Mouse (Mus musculus): ENCODE measurements around the gene Platr17. TPM values are rescaled to one million over a fixed set of nuclear protein-coding genes. Genes with fewer than 3 reads are reported as not detected.

Platr17 gene
- polyA plus RNA-seq, 1 experiment from 2014 or later, result 0.29 TPM

DNA sequence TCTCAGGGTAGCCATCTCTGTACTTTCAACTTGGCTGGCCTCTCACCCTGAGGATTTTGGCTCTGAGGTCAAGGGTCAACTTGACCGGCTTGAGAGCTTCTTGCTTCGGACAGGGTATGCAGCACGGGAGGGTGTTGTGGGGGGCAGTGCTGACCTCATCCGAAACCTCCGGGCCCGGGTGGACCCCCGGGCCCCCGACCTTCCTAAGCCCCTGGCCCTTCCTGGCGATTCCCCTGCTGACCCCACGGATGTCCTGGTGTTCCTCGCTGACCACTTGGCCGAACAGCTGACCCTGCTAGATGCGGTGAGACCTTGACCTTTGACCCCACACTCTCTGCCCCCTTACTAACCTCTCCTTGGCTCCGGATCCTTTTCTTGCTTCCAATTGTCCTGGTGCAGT is 27.5 kb downstream of the Platr17 start:
- H3K4me1 ChIP-seq (replicated peaks), result peaks cover 21% of the 10 kb centered on the region
- no peak overlapping the region for H3K4me3 ChIP-seq
- no peak overlapping the region for H3K9ac ChIP-seq
- 91% methylated on average over 14 of the region's 14 CpGs for WGBS
- ATAC-seq (ENCODE audit: insufficient number of reproducible peaks, low FRiP score), result no peak
- H3K27me3 ChIP-seq (replicated peaks), result no peaks in the 10 kb centered on the region
- no peak overlapping the region for H3K27ac ChIP-seq (ENCODE audit: poor library complexity, severe bottlenecking)
- no peak overlapping the region for H3K4me2 ChIP-seq
- no peaks in the 10 kb centered on the region for H3K9me3 ChIP-seq (replicated peaks)
- peaks cover 54% of the 10 kb centered on the region for H3K36me3 ChIP-seq

DNA sequence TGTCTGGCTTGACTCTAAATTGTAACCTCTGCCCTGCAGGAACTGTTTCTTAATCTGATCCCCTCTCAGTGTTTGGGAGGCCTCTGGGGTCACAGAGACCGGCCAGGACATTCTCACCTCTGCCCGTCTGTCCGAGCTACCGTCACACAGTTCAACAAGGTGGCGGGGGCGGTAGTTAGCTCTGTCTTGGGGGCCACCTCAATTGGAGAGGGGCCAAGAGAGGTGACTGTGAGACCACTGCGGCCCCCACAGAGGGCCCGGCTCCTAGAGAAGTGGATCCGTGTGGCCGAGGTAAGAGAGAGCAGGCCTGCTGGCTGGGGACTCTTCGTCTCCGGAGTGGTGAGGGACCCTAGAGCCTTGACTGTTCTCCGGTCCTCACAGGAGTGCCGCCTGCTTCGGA is 28.0 kb downstream of the Platr17 start:
- H3K4me2 ChIP-seq, result no peak overlapping the region

DNA sequence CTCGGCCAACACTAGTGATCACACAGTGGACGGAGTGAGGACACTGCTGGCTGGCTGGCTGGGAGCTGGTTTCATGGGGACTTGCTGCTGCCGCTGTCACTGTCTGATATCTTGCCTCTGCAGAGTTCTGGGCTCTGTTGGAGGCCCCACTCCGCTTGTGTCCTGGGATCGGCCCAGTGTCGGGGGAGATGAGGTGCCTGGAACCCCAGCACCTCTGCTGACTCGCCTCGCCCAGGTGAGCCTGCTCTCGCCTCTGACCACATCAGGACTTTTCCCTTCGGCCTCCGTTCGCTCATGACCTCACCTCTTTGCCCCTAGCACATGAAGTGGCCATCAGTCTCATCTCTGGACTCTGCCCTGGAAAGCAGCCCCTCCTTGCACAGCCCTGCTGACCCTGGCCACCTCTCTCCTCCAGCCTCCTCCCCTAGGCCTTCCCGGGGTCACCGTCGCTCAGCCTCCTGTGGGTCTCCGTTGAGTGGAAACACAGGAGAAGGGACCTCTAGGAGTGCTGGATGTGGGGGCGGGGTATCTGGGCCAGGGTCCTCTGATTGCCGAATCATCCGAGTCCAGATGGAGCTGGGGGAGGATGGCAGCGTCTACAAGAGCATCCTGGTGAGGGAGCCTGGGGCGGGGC is 30.6 kb downstream of the Platr17 start:
- ATAC-seq (ENCODE audit: insufficient number of reproducible peaks, low FRiP score), result no peak
- no peak overlapping the region for H3K9ac ChIP-seq
- H3K36me3 ChIP-seq, result peaks cover 66% of the 10 kb centered on the region
- H3K27ac ChIP-seq (ENCODE audit: poor library complexity, severe bottlenecking), result no peak overlapping the region
- 83% methylated on average over 21 of the region's 21 CpGs for WGBS
- H3K4me2 ChIP-seq, result no peak overlapping the region
- H3K9me3 ChIP-seq (replicated peaks), result no peaks in the 10 kb centered on the region
- H3K4me3 ChIP-seq, result no peak overlapping the region
- H3K27me3 ChIP-seq (replicated peaks), result no peaks in the 10 kb centered on the region
- peaks cover 21% of the 10 kb centered on the region for H3K4me1 ChIP-seq (replicated peaks)

More for the DNA sequence above, 28.0 kb downstream of the Platr17 start:
- WGBS, result 93% methylated on average over 15 of the region's 15 CpGs
- ATAC-seq (ENCODE audit: insufficient number of reproducible peaks, low FRiP score), result no peak
- Histone ChIP-seq H3K9ac (no peak overlapping the region), H3K36me3 (peaks cover 57% of the 10 kb centered on the region), H3K27ac (ENCODE audit: poor library complexity, severe bottlenecking) (no peak overlapping the region), H3K9me3 (replicated peaks) (no peaks in the 10 kb centered on the region), H3K27me3 (replicated peaks) (no peaks in the 10 kb centered on the region), H3K4me1 (replicated peaks) (peaks cover 18% of the 10 kb centered on the region), H3K4me3 (no peak overlapping the region)

DNA sequence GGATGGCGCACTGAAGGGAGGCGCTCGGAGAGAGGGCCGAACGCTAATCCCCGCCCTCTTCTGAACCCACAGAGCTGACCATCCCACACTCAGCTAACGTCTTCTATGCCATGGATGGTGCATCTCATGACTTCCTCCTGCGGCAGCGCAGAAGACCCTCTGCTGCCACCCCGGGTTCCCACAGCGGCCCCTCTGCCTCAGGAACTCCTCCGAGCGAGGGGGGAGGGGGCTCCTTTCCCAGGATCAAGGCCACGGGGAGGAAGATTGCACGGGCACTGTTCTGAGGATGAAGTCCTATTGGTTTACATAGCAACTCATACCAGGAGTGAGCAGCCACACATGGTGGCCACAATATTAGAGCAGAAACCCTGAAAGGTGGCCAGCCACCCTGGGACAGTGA is 32.1 kb downstream of the Platr17 start:
- 85% methylated on average over 15 of the region's 15 CpGs for WGBS
- Histone ChIP-seq H3K9ac (no peak overlapping the region), H3K4me2 (no peak overlapping the region), H3K27ac (ENCODE audit: poor library complexity, severe bottlenecking) (no peak overlapping the region), H3K4me3 (no peak overlapping the region), H3K36me3 (peaks cover 68% of the 10 kb centered on the region), H3K9me3 (replicated peaks) (no peaks in the 10 kb centered on the region), H3K4me1 (replicated peaks) (peaks cover 19% of the 10 kb centered on the region), H3K27me3 (replicated peaks) (no peaks in the 10 kb centered on the region)
- ATAC-seq (ENCODE audit: insufficient number of reproducible peaks, low FRiP score), result no peak

DNA sequence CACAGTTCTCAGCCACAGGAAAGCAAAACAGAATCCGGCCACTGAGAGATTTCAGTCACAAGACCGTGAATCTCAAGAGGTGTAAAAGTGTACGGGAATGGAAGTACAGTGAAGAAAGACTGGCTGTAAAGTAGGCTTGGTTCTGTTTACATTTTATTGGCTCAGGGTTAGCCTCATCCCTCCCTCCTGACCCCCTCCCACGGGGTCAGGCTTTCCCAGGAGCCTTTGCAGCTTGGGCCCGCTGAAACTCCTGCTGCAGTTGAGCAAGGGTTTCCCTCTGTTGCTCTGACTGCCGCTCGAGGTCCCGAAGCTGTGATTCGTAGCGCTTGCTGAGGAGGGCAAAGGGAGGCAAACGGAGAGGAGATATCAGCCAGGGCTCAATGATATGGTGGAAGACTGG is 33.8 kb downstream of the Platr17 start:
- Histone ChIP-seq H3K4me3 (peak overlapping the region; percentile 2; the same call in 1 of the 2 replicates), H3K9me3 (replicated peaks) (no peaks in the 10 kb centered on the region), H3K9ac (no peak overlapping the region), H3K4me1 (replicated peaks) (peaks cover 19% of the 10 kb centered on the region), H3K27me3 (replicated peaks) (no peaks in the 10 kb centered on the region), H3K27ac (ENCODE audit: poor library complexity, severe bottlenecking) (no peak overlapping the region), H3K36me3 (peaks cover 62% of the 10 kb centered on the region), H3K4me2 (peak overlapping the region; percentile 92)
- 75% methylated on average over 11 of the region's 11 CpGs for WGBS
- ATAC-seq (ENCODE audit: insufficient number of reproducible peaks, low FRiP score), result no peak

DNA sequence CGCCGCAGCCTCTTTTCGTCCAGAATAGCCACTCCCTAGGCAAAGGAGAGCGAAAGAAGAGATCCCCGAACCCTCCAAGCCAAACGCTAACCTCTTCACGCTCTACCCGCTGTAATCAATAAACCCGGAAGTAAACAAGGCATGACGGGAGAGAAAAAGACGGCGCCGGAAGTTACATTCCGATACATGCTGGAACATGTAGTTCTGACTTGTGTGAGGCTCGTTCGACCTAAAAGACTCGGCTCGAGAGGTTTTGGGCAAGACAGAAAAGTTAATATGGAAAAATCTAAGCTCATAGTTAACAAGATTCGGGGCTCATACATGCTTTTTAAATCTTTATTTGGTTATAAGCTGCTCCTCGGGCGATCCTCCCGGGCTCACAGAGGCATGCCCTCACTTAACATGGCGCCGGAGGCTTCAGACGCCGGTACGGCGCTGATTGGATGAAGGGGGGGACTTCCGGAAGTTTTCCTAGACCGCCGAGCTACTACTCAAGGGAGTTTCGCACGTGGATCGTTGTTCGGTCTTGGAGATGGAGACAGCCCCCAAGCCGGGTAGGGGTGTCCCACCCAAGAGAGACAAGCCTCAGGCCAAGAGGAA is 35.4 kb downstream of the Platr17 start, which contains the start of the genes Pfdn6 and Wdr46:
TSS of gene Pfdn6 (minus strand) at position 138 of the 600 bp plus-strand sequence.
TSS of gene Wdr46 (plus strand) at position 455 of the 600 bp plus-strand sequence.
- Histone ChIP-seq H3K4me1 (replicated peaks) (peaks cover 19% of the 10 kb centered on the region), H3K4me2 (peak within 1 kb of the TSS; percentile 92), H3K9me3 (replicated peaks) (no peaks in the 10 kb centered on the region), H3K9ac (peak within 1 kb of the TSS; percentile 93), H3K27ac (ENCODE audit: poor library complexity, severe bottlenecking) (no peak within 1 kb of the TSS), H3K27me3 (replicated peaks) (no peaks in the 10 kb centered on the region), H3K36me3 (peaks cover 61% of the 10 kb centered on the region), H3K4me3 (peak within 1 kb of the TSS; percentile 82)
- under 1% methylated on average over 36 of the region's 36 CpGs for WGBS
- ATAC-seq (ENCODE audit: insufficient number of reproducible peaks, low FRiP score), result peak; percentile 86

DNA sequence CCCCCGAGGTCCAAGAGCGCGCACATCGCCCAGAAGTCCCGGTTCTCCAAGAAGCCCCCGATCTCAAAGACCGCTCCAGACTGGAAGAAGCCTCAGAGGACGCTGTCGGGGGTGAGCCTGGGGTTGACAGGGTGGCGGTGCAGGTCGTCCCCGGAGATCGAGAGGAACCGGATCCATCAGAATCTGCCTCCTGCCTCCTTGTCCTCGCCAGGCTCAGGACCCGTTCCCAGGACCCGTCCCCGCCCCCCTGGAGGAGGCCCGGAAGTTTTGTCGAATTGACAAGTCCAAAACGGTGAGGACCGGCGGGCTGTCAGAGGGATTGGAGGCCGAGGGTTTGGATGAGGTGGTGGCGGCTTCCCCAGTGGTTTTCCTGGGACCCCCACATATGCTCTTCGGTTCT is 36.0 kb downstream of the Platr17 start:
- Histone ChIP-seq H3K4me3 (peak overlapping the region; percentile 82), H3K36me3 (peaks cover 60% of the 10 kb centered on the region)

DNA sequence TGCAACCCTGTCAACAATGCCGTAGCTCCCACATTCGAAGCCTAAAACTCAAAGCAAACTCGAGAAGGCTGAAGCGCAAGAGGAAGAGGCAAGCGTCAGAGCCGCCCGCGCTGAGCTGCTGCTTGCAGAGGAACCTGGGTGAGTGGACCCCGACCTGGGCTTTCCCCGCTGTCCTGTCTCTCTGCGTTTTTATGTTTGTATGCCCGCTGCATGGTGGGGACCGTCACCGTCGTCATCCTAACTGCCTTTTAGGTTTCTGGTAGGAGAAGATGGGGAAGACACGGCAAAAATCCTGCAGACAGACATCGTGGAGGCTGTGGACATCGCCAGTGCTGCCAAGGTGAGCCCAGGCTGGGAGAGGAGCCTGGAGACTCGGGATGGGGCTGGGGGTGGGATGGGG is 36.4 kb downstream of the Platr17 start:
- ATAC-seq (ENCODE audit: insufficient number of reproducible peaks, low FRiP score), result no peak
- Histone ChIP-seq H3K9ac (peak overlapping the region; percentile 93), H3K9me3 (replicated peaks) (no peaks in the 10 kb centered on the region), H3K4me3 (peak overlapping the region; percentile 82), H3K27me3 (replicated peaks) (no peaks in the 10 kb centered on the region), H3K27ac (ENCODE audit: poor library complexity, severe bottlenecking) (no peak overlapping the region), H3K4me2 (peak overlapping the region; percentile 92), H3K36me3 (peaks cover 61% of the 10 kb centered on the region), H3K4me1 (replicated peaks) (peaks cover 19% of the 10 kb centered on the region)
- 47% methylated on average over 19 of the region's 19 CpGs for WGBS

More for the DNA sequence above, 36.0 kb downstream of the Platr17 start:
- Histone ChIP-seq H3K27ac (ENCODE audit: poor library complexity, severe bottlenecking) (no peak overlapping the region), H3K9me3 (replicated peaks) (no peaks in the 10 kb centered on the region), H3K4me1 (replicated peaks) (peaks cover 19% of the 10 kb centered on the region), H3K9ac (peak overlapping the region; percentile 93), H3K4me2 (peak overlapping the region; percentile 92), H3K27me3 (replicated peaks) (no peaks in the 10 kb centered on the region)
- WGBS, result 2% methylated on average over 26 of the region's 26 CpGs
- no peak for ATAC-seq (ENCODE audit: insufficient number of reproducible peaks, low FRiP score)

DNA sequence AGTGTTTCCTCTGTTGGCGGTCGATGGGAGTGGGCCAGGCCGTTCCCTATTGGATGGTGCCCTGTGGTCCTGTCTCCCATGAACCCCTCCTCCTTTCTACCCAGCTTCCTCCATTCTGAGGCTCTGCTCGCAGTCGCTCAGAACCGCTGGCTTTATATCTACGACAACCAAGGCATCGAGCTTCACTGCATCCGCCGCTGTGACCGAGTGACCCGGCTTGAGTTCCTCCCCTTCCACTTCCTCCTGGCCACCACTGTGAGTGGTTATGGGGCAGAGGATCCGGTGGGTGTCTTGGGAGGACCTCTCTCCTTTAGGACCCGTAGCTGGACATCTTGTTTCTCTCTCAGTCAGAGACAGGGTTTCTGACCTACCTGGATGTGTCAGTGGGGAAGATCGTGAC is 38.5 kb downstream of the Platr17 start:
- Histone ChIP-seq H3K27ac (ENCODE audit: poor library complexity, severe bottlenecking) (no peak overlapping the region), H3K9ac (no peak overlapping the region), H3K4me3 (no peak overlapping the region), H3K4me2 (no peak overlapping the region), H3K36me3 (peaks cover 53% of the 10 kb centered on the region), H3K9me3 (replicated peaks) (no peaks in the 10 kb centered on the region), H3K4me1 (replicated peaks) (peaks cover 19% of the 10 kb centered on the region), H3K27me3 (replicated peaks) (no peaks in the 10 kb centered on the region)
- no peak for ATAC-seq (ENCODE audit: insufficient number of reproducible peaks, low FRiP score)
- WGBS, result 95% methylated on average over 15 of the region's 15 CpGs

DNA sequence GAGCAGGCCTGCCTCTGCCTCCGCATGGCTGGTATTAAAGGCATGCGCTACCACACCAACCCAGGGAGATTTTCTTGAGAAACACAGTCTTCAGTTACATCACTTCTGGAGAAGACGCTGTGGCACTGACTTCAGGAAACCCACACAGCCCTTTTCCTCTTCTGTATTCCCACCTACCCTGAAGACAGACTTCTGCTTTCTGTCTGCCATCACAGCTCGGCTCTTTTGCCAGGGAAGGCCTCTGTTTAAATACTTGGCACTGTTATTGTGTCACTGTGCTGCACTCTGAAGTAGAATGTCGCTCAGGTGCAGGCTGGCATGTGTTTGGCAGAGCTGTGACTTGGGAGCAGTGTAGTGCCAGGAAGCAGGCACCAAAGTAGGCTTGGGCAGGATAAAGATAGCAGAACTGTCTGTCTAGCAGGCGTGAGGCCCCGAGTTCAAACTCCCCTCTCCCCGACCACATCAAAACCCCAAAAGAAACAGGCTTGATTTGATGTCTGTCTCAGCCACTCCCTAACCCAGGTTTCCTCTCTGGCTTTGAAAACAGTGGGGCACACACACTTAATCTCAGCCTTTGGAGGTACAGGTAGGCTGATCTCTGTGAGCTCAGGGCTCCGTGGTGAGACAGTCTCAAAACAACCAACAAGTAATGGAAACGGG is 42.6 kb downstream of the Platr17 start:
- ATAC-seq (ENCODE audit: insufficient number of reproducible peaks, low FRiP score), result no peak
- no peaks in the 10 kb centered on the region for H3K27me3 ChIP-seq (replicated peaks)
- peaks cover 68% of the 10 kb centered on the region for H3K36me3 ChIP-seq

DNA sequence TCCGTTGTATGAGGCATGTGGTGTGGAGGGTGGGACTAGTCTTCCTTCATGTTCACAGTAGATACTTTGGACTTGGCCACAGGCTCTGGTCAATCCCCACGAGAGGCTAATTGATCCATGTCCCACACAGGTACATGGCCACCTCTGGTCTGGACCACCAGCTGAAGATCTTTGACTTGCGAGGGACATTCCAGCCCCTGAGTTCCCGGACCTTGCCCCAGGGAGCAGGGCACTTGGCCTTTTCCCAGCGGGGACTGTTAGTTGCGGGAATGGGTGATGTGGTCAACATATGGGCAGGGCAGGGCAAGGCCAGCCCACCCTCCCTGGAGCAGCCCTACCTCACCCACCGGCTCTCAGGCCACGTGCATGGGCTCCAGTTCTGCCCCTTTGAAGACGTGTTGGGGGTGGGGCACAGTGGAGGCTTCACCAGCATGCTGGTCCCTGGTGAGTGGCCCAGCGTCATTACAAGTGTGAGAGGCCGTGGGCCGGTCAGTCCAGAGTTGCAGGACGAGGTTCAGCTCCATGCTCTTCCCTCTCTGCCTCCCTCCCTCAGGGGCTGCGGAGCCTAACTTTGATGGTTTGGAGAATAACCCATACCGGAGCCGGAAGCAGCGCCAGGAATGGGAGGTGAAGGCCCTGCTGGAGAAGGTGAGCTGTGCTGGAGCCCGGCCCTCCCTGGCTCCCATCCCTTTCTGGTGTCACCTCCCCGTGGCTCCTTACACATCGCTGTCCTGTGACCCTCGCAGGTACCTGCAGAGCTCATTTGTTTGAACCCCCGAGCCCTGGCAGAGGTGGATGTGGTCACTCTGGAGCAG is 43.4 kb downstream of the Platr17 start:
- H3K27me3 ChIP-seq (replicated peaks), result no peaks in the 10 kb centered on the region
- no peak overlapping the region for H3K9ac ChIP-seq
- no peaks in the 10 kb centered on the region for H3K9me3 ChIP-seq (replicated peaks)
- H3K4me3 ChIP-seq, result no peak overlapping the region
- no peak overlapping the region for H3K4me2 ChIP-seq
- no peak for ATAC-seq (ENCODE audit: insufficient number of reproducible peaks, low FRiP score)
- H3K4me1 ChIP-seq (replicated peaks), result peaks cover 36% of the 10 kb centered on the region
- WGBS, result 90% methylated on average over 22 of the region's 22 CpGs
- H3K27ac ChIP-seq (ENCODE audit: poor library complexity, severe bottlenecking), result no peak overlapping the region
- H3K36me3 ChIP-seq, result peaks cover 70% of the 10 kb centered on the region

More for the DNA sequence above, 42.6 kb downstream of the Platr17 start:
- WGBS, result 86% methylated on average over 10 of the region's 10 CpGs
- H3K4me2 ChIP-seq, result no peak overlapping the region
- no peak overlapping the region for H3K27ac ChIP-seq (ENCODE audit: poor library complexity, severe bottlenecking)
- no peak overlapping the region for H3K9ac ChIP-seq
- H3K9me3 ChIP-seq (replicated peaks), result no peaks in the 10 kb centered on the region
- peaks cover 29% of the 10 kb centered on the region for H3K4me1 ChIP-seq (replicated peaks)
- H3K4me3 ChIP-seq, result no peak overlapping the region

All from heart, embryonic 12.5 days (tissue).